Mouse (Mus musculus) hindbrain, embryonic 11.5 days (tissue): ENCODE results near the gene Fnip2. TPM values are rescaled to one million over a fixed set of nuclear protein-coding genes. Genes with fewer than 3 reads are reported as not detected.
A peak's percentile ranks its signal among the peaks of the same experiment; 100 is the strongest.

Source experiments
- ATAC-seq: fragments of 200-750 bp; cut with Nextera tagmentation; 2 replicates; pipeline ENCODE4 v1.8.0; 2017; ENCODE audit warnings: mild to moderate bottlenecking, moderate TSS enrichment, moderate library complexity; ENCODE audit not compliant: low FRiP score
- DNase-seq: peaks from one replicate; pipeline ENCODE4 v3.0.0-alpha.2; 2015; ENCODE audit warnings: low spot score
- H3K27ac ChIP-seq: fragments of 300-500 bp; sonication (generic); 2 replicates; pipeline ENCODE4 v1.5.1; 2014; ENCODE audit warnings: mild to moderate bottlenecking, low read depth, low read length
- H3K27me3 ChIP-seq: fragments of 300-500 bp; sonication (generic); 2 replicates; pipeline ENCODE4 v1.6.1; 2014; ENCODE audit warnings: mild to moderate bottlenecking, low read length, moderate library complexity, mixed read lengths; ENCODE audit not compliant: control insufficient read depth, insufficient read depth
- H3K36me3 ChIP-seq: fragments of 300-500 bp; sonication (generic); 2 replicates; pipeline ENCODE4 v1.6.1; 2014; ENCODE audit warnings: mild to moderate bottlenecking, low read length, moderate library complexity, mixed read lengths; ENCODE audit not compliant: control insufficient read depth, insufficient read depth
- H3K4me1 ChIP-seq: fragments of 300-500 bp; sonication (generic); replicated peaks from 2 replicates; pipeline ENCODE4 v1.6.1; 2014; ENCODE audit warnings: low read length, mixed read lengths; ENCODE audit not compliant: control insufficient read depth, insufficient read depth
- H3K4me2 ChIP-seq: fragments of 300-500 bp; sonication (generic); replicated peaks from 2 replicates; pipeline ENCODE4 v1.6.1; 2014; ENCODE audit warnings: mild to moderate bottlenecking, low read depth, low read length
- H3K4me3 ChIP-seq: fragments of 300-500 bp; sonication (generic); 2 replicates; pipeline ENCODE4 v1.5.1; 2014; ENCODE audit warnings: low read depth, low read length
- H3K9ac ChIP-seq: fragments of 300-500 bp; sonication (generic); 2 replicates; pipeline ENCODE4 v1.6.1; 2014; ENCODE audit warnings: low read depth, low read length
- H3K9me3 ChIP-seq: fragments of 300-500 bp; sonication (generic); 2 replicates; pipeline ENCODE4 v1.6.1; 2016; ENCODE audit warnings: low read length; ENCODE audit not compliant: control insufficient read depth
- whole genome bisulfite sequencing: fragments of 180-500 bp; shearing (Covaris S2); extraction: QIAGEN DNeasy Blood & Tissue Kit; methylation state at CpG from one replicate; pipeline ENCODE4 v1.1.7; 2014; 5-methylcytosine and 5-hydroxymethylcytosine counted together
- polyA plus RNA-seq: library from polyadenylated mRNA; unstranded; fragments of >200 nt; fragmentation: Nextera tagmentation; extraction: Ambion mirVana; gene quantifications from 2 replicates; pipeline ENCODE4 v1.2.1, GENCODE M21; 2014

The Fnip2 gene
- polyA plus RNA-seq, 1 experiment from 2014 or later, result 7.9 TPM

DNA sequence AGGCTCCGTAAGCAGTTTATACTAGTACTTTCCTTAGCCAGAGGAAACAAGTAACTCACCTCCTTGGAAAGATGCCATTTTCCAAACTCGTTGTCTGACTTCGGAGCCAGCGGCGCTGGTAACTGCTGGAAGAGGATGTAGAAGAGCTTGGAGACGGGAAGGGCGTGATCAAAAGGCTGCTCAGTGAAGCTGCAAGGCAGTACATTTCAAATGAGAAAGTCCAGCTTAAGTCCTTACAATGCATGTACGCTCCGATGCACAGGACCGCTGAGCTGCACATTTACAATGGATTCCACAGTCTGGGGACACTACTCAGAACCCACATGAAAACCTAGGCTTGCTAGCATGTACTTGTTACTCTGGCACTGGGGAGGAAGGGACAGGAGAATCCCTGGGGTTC, 67.3 kb downstream of the Fnip2 start:
- ATAC-seq, result no peak
- Histone ChIP-seq H3K4me1 (no peaks in the 10 kb centered on the region), H3K9me3 (no peaks in the 10 kb centered on the region), H3K27me3 (no peaks in the 10 kb centered on the region), H3K36me3 (no peaks in the 10 kb centered on the region), H3K4me3 (no peak overlapping the region), H3K4me2 (no peak overlapping the region), H3K27ac (no peak overlapping the region), H3K9ac (no peak overlapping the region)
- WGBS, result 54% methylated on average over 10 of the region's 10 CpGs
- peak; percentile 21 for DNase-seq

DNA sequence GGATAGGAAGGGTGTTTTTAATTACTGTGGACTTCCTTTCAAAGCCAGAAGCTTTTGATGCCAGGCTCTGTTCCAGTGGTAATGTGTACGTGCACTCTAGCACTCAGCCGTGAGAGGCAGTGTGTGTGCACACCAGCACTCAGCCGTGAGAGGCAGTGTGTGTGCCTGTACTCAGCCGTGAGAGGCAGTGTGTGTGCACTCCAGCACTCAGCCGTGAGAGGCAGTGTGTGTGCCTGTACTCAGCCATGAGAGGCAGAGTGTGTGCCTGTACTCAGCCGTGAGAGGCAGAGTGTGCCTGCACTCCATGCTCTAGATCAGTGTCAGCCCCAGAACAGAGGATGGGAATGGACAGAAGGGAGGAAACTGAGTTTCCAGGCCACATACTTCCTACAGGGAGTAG, 70.9 kb downstream of the Fnip2 start:
- DNase-seq (no peak), ATAC-seq (no peak)
- Histone ChIP-seq H3K36me3 (no peaks in the 10 kb centered on the region), H3K4me2 (no peak overlapping the region), H3K9ac (no peak overlapping the region), H3K4me1 (no peaks in the 10 kb centered on the region), H3K4me3 (no peak overlapping the region), H3K27ac (no peak overlapping the region), H3K27me3 (no peaks in the 10 kb centered on the region), H3K9me3 (no peaks in the 10 kb centered on the region)
- 83% methylated on average over 6 of the region's 6 CpGs for WGBS

DNA sequence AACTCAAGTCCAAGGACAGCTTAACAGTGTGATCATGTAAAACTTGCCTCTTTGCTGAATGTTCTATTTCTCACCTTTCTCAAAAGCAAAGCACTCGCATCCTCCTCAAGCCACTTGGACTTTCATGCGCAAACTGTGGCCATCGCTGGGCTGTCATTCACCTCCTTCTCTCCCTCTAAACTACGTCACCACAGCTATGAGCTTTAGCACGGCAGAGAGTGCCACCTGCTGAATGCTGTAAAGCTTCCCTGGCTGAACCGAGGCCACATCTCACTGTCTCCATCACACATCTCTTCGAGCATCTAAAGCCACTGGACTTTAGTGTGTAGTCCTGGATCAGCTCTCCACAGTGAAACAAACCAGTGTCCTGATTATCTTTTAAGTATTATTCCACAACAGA, 72.4 kb downstream of the Fnip2 start:
- no peak overlapping the region for H3K27ac ChIP-seq
- no peaks in the 10 kb centered on the region for H3K4me1 ChIP-seq
- H3K9ac ChIP-seq, result no peak overlapping the region
- H3K4me2 ChIP-seq, result no peak overlapping the region
- H3K9me3 ChIP-seq, result no peaks in the 10 kb centered on the region
- no peaks in the 10 kb centered on the region for H3K36me3 ChIP-seq
- ATAC-seq (no peak), DNase-seq (no peak)
- no peaks in the 10 kb centered on the region for H3K27me3 ChIP-seq
- whole genome bisulfite sequencing, result 79% methylated on average over 7 of the region's 7 CpGs
- H3K4me3 ChIP-seq, result no peak overlapping the region

DNA sequence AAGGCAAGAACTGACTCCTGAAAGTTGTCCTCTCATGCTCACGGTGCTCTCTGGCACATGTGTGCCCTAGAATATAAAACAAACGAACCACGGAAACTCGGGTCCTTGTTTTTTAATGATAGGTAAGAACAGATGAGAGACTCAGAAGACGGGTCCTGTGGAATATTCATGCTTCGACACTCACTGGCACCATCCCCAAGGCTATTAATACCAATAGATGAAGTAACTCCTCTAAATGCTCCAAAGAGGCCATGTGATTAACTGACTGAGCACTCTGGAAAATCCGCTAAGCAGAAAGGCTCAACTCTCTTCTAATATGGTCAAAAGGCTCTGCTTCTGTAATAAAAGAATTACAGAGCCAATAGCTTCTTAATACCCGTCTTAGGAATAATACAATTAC, 73.6 kb downstream of the Fnip2 start:
- WGBS, result 94% methylated on average over 8 of the region's 8 CpGs
- no peak overlapping the region for H3K9ac ChIP-seq
- no peak for ATAC-seq

DNA sequence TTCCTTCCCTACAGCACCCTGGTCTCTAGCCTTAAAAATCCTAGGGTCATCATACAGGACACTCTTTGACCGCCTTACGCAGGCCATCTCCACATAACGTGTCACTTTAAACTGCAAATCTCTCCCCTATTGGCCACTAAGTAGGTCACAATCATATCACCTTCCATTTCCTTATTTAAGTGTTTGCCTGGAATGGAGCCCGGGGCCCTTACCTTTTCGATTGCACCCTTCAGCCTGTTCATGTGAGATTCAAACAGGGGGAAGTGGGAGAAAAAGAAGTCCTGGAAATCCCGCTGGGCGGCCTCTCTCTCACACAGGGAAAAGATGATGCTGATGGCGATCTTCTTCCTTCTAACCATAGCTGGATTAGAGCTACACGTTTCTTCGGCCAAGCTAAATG, 74.5 kb downstream of the Fnip2 start:
- Histone ChIP-seq H3K4me1 (no peaks in the 10 kb centered on the region), H3K4me3 (no peak overlapping the region), H3K4me2 (no peak overlapping the region), H3K9me3 (no peaks in the 10 kb centered on the region), H3K27ac (no peak overlapping the region), H3K27me3 (no peaks in the 10 kb centered on the region), H3K36me3 (no peaks in the 10 kb centered on the region), H3K9ac (no peak overlapping the region)
- ATAC-seq (no peak), DNase-seq (no peak)
- 94% methylated on average over 10 of the region's 10 CpGs for WGBS

More for the DNA sequence above, 73.6 kb downstream of the Fnip2 start:
- Histone ChIP-seq H3K27ac (no peak overlapping the region), H3K36me3 (no peaks in the 10 kb centered on the region), H3K27me3 (no peaks in the 10 kb centered on the region), H3K4me3 (no peak overlapping the region), H3K4me2 (no peak overlapping the region), H3K4me1 (no peaks in the 10 kb centered on the region), H3K9me3 (no peaks in the 10 kb centered on the region)
- no peak for DNase-seq

DNA sequence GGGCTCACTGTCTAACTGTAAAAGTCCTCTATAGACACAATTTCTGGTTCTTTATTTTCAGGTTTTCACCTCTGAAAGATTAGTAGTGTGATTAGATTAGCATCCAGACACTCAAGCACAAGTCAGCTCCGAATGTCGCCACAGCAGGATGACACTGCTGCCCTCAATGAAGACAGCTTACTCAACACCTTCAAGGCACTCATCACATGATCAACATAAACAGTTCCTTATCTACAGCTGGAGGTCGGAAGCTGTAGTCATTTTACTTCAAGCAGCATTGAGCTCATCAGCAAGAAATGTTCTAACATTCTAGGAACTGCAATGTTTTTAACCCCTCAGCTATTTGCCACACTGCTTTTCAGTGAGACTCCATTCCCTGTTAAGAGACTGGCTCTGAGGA, 76.0 kb downstream of the Fnip2 start:
- no peak overlapping the region for H3K27ac ChIP-seq
- no peak overlapping the region for H3K9ac ChIP-seq
- DNase-seq (no peak), ATAC-seq (no peak)
- 92% methylated on average over 3 of the region's 3 CpGs for whole genome bisulfite sequencing
- H3K4me1 ChIP-seq, result no peaks in the 10 kb centered on the region
- no peak overlapping the region for H3K4me2 ChIP-seq
- no peaks in the 10 kb centered on the region for H3K27me3 ChIP-seq
- H3K9me3 ChIP-seq, result no peaks in the 10 kb centered on the region
- no peak overlapping the region for H3K4me3 ChIP-seq
- H3K36me3 ChIP-seq, result no peaks in the 10 kb centered on the region

DNA sequence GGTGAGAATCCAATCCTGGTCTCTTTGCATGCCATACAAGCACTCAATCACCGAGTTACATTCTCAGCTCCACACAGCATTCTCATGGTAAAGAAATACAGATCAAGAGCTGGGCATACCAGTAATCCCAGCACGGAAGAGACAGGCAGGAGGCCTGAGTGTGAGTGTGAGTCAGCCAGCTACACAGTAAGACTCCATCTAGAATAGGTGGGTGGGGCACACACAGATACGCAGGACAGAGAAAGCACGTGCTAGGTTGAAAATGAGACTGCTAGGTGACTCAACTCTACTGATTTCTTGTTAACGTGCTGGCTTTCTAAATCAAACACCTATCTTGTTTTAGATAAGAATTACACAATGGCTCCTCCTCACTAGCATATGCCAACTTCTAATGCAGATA, 77.5 kb downstream of the Fnip2 start:
- H3K9ac ChIP-seq, result no peak overlapping the region
- no peaks in the 10 kb centered on the region for H3K4me1 ChIP-seq
- no peak overlapping the region for H3K4me2 ChIP-seq
- 95% methylated on average over 5 of the region's 5 CpGs for WGBS
- no peaks in the 10 kb centered on the region for H3K36me3 ChIP-seq
- DNase-seq (no peak), ATAC-seq (no peak)
- H3K9me3 ChIP-seq, result no peaks in the 10 kb centered on the region
- no peak overlapping the region for H3K4me3 ChIP-seq
- H3K27ac ChIP-seq, result no peak overlapping the region
- no peaks in the 10 kb centered on the region for H3K27me3 ChIP-seq

DNA sequence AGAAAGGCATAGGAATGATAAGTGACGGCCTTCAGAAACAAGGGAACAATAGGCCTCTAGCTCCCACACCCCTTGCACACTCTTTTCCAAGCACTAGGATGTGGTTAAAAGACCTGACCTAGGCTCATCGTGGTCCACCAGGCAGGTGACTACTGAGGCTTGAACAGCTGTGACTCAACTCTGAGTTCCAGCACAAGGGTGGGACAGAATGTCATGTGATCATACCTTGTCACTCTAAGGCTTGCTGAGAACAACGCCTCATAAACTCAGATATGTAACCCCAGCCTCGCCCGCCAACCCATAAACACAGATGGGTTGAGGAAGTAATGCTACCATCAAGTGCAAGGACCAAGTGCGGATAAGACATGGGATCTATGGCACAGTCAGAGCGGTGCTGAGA, 79.6 kb downstream of the Fnip2 start:
- 95% methylated on average over 7 of the region's 7 CpGs for WGBS
- Histone ChIP-seq H3K4me1 (no peaks in the 10 kb centered on the region), H3K9ac (no peak overlapping the region), H3K36me3 (0 out of 2 replicates have a peak, but pooled peaks cover 7% of the 10 kb centered on the region), H3K4me3 (no peak overlapping the region), H3K4me2 (no peak overlapping the region), H3K9me3 (0 out of 2 replicates have a peak, but pooled peaks cover 2% of the 10 kb centered on the region), H3K27me3 (no peaks in the 10 kb centered on the region), H3K27ac (no peak overlapping the region)
- DNase-seq (no peak), ATAC-seq (no peak)

DNA sequence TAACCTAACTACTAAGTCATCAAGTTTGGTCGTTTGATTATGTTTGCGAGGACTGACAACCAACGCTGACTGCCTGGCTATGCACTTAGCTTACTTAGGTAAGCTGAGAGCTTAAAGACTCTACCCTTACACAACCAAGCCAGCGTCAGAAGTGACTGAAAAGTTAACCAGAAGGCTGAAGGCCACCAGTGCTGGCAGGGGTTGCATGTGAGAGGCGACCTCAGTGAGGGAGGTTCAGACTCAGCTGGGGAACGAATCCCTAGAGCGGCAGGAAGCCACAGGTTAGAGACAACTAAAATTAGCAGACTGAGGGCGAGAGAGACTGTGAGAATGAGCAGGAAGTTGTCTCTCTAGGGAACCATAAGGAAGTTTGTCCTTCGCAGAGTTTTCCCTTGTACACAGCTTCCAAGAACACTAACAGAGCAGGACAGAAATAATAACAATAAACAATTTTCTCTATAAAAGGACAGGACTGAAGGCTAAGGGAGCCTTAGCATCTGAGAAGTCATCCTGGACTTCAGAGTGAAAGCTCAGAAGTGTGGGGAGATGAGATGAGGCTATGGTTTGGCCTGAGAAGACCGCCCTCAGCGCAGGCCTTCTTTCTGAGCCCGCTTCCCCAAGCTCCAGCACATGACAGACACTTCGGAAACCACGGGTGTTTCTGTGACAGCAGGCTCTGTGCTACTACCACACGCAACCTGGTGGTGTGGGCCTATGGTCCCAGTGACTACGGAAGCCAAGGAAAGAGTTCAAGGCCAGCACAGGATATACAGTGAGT, 83.1 kb downstream of the Fnip2 start:
- no peak overlapping the region for H3K4me3 ChIP-seq
- 0 out of 2 replicates have a peak, but pooled peaks cover 2% of the 10 kb centered on the region for H3K9me3 ChIP-seq
- H3K4me1 ChIP-seq, result no peaks in the 10 kb centered on the region
- H3K9ac ChIP-seq, result no peak overlapping the region
- no peak overlapping the region for H3K27ac ChIP-seq
- no peak for DNase-seq
- no peak overlapping the region for H3K4me2 ChIP-seq
- no peaks in the 10 kb centered on the region for H3K27me3 ChIP-seq
- 0 out of 2 replicates have a peak, but pooled peaks cover 9% of the 10 kb centered on the region for H3K36me3 ChIP-seq
- WGBS, result 89% methylated on average over 16 of the region's 16 CpGs
- no peak for ATAC-seq
